In genomic region chr16:96634791-96635143, GRCm38 (mm10) we compare ENCODE assay signal across 15 mouse cellular contexts.
"Had no signal": no experiment of that assay in that cellular context is flagged by ENCODE, and none has a peak within 500 bp of the region (broad histone marks: within the 10 kb centered on the region; RNA-seq: fewer than 3 reads in every experiment).

No protein-coding gene starts in this region.

- H3K4me2 ChIP-seq: lung, embryonic 14.5 days; midbrain, embryonic 12.5 days; neural tube, embryonic 13.5 days; neural tube, embryonic 15.5 days had no signal

- ATAC-seq: midbrain, embryonic 16.5 days had no signal

- H3K36me3 ChIP-seq: midbrain, embryonic 10.5 days; midbrain, embryonic 12.5 days had no signal

- H3K4me3 ChIP-seq: midbrain, embryonic 10.5 days; midbrain, embryonic 12.5 days; myocyte; neural tube, embryonic 13.5 days; neural tube, embryonic 15.5 days had no signal

- H3K27me3 ChIP-seq: midbrain, embryonic 12.5 days; neural tube, embryonic 13.5 days; neural tube, embryonic 15.5 days had no signal

- DNase-seq: lung, embryonic 14.5 days; lung, postnatal 10 days; lung, postnatal 4 days; midbrain, embryonic 14.5 days; right cerebral cortex, postnatal 4 days; spleen, adult 18-20 months; thymus, adult 18-20 months; thymus, postnatal 14 days; thymus, postnatal 36 days had no signal

- H3K27ac ChIP-seq: midbrain, embryonic 10.5 days; midbrain, embryonic 12.5 days; neural tube, embryonic 13.5 days; neural tube, embryonic 15.5 days had no signal

- H3K4me1 ChIP-seq: midbrain, embryonic 10.5 days; midbrain, embryonic 12.5 days had no signal

- H3K9me3 ChIP-seq: midbrain, embryonic 10.5 days; midbrain, embryonic 12.5 days; neural tube, embryonic 13.5 days; neural tube, embryonic 15.5 days had no signal

- H3K9ac ChIP-seq: lung, embryonic 14.5 days; midbrain, embryonic 12.5 days; neural tube, embryonic 13.5 days; neural tube, embryonic 15.5 days had no signal
